Mouse (Mus musculus): ENCODE measurements around the gene Kcnk10. TPM values are rescaled to one million over a fixed set of nuclear protein-coding genes. Genes with fewer than 3 reads are reported as not detected.

Kcnk10 gene
- total RNA-seq, 1 experiment = 0.09 TPM

DNA sequence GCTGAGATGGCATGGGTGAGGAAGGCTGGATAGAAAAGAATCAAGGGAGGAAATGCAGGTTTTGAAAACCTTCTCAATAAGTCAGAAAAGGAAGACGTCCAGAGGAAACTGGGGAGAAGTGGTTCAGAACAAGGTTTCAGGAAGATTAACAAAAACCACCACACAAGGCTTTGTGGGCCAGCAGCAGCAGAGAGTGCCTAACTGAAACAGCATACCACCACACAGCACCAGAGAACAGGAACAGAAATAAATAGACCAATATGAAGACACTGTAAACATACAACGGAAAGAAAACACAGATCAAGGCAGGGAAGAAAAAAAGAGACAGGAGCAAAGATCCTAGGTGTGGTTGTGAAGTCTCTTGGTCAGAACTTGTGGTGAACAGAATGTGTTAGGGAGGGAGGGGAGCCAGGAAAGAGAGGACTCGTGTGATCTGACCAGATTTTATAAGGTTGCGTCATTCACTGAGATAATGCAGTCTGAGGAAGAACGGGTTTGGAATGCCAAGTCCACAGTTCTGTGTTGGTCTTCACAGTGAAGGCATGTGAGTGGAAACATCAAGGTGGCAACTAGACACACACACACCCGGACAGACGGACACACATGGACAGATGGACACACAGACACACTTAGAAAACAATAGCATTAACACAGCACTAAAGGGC lies 21.0 kb downstream of the Kcnk10 start:
- no peaks in the 10 kb centered on the region for H3K36me3 ChIP-seq (ENCODE audit: control insufficient read depth, insufficient read depth, low read length, poor library complexity, severe bottlenecking)
- TF ChIP-seq CHD2 (IDR thresholded peaks at IDR 0.05; ENCODE audit: low read depth, low read length) (no peak), ZC3H11A (IDR thresholded peaks at IDR 0.05; ENCODE audit: borderline replicate concordance, low read depth, low read length) (no peak), HCFC1 (IDR thresholded peaks at IDR 0.05; ENCODE audit: borderline replicate concordance, insufficient read depth, low read length) (no peak), ZNF384 (IDR thresholded peaks at IDR 0.05; ENCODE audit: low read depth, low read length) (no peak), MAFK (IDR thresholded peaks at IDR 0.05; ENCODE audit: insufficient read depth, low read depth, low read length) (no peak)
- no peak for DNase-seq (ENCODE audit: low read depth, low spot score)
- in situ Hi-C loops (cut with MboI; ENCODE audit: low sequenced_read_pairs in 2 of 2, unreplicated experiment in 2 of 2) = no loop called here
- H3K9me3 ChIP-seq (ENCODE audit: control insufficient read depth, insufficient read depth, low read depth, low read length) = no peaks in the 10 kb centered on the region
- no peak overlapping the region for H3K9ac ChIP-seq (ENCODE audit: insufficient read depth, low read depth, low read length, poor library complexity, severe bottlenecking)
- H3K27ac ChIP-seq (ENCODE audit: insufficient read depth, low read depth, low read length, poor library complexity, severe bottlenecking) = no peak overlapping the region
- H3K4me3 ChIP-seq (ENCODE audit: insufficient read depth in 1 of 2, low read depth in 1 of 2, low read length in 2 of 2, poor library complexity in 1 of 2, severe bottlenecking in 1 of 2) = no peak overlapping the region
- H3K4me1 ChIP-seq (ENCODE audit: control insufficient read depth in 2 of 2, insufficient read depth in 2 of 2, low read length in 2 of 2, poor library complexity in 1 of 2) = no peaks in the 10 kb centered on the region

DNA sequence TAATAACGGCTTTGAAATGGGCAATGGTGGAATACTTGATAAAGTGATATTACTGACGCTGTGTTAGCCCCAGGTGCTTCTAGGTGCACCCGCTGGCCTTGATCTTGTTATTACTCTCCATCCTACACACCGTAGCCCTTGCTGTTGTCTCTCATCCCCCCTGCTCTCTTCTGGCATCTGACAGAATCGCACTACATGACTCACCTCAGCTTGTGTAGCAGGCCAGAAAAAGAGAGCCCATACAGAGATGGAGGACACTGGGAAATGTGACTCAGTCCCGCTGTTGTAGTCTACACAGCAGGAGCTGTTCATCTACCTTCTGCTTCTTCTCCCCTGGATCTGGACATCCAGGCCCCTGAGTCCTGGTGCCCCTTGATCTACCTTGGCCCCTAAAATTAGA lies 28.1 kb downstream of the Kcnk10 start:
- H3K36me3 ChIP-seq (ENCODE audit: control insufficient read depth, insufficient read depth, low read length, poor library complexity, severe bottlenecking) = no peaks in the 10 kb centered on the region
- DNase-seq (ENCODE audit: low read depth, low spot score) = no peak
- no peaks in the 10 kb centered on the region for H3K4me1 ChIP-seq (ENCODE audit: control insufficient read depth in 2 of 2, insufficient read depth in 2 of 2, low read length in 2 of 2, poor library complexity in 1 of 2)
- no peaks in the 10 kb centered on the region for H3K9me3 ChIP-seq (ENCODE audit: control insufficient read depth, insufficient read depth, low read depth, low read length)
- no peak overlapping the region for H3K4me3 ChIP-seq (ENCODE audit: insufficient read depth in 1 of 2, low read depth in 1 of 2, low read length in 2 of 2, poor library complexity in 1 of 2, severe bottlenecking in 1 of 2)
- TF ChIP-seq MAFK (IDR thresholded peaks at IDR 0.05; ENCODE audit: insufficient read depth, low read depth, low read length) (no peak), ZC3H11A (IDR thresholded peaks at IDR 0.05; ENCODE audit: borderline replicate concordance, low read depth, low read length) (no peak), CHD2 (IDR thresholded peaks at IDR 0.05; ENCODE audit: low read depth, low read length) (no peak)
- H3K27ac ChIP-seq (ENCODE audit: insufficient read depth, low read depth, low read length, poor library complexity, severe bottlenecking) = no peak overlapping the region
- no peak overlapping the region for H3K9ac ChIP-seq (ENCODE audit: insufficient read depth, low read depth, low read length, poor library complexity, severe bottlenecking)
- in situ Hi-C loops (cut with MboI; ENCODE audit: low sequenced_read_pairs in 2 of 2, unreplicated experiment in 2 of 2) = no loop called here

DNA sequence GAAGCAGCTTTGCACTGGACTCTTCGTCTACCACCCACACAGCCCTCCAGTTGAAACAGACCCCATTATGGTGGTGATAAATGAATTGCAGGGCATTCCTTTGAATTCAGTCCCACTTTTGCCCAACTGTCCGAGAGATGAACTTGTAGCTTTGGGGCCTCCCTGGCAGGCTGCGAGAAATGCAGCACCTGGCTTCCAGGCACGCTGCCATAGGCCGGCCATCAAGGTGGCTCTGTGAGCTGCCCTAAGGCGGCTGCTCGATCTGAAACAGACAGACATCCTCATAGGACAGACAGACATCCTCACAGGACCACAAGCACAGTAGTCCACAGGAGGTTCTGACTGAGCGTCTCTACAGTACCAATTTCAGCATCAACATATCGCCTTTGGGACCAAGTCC lies 30.0 kb downstream of the Kcnk10 start:
- Histone ChIP-seq H3K4me3 (ENCODE audit: insufficient read depth in 1 of 2, low read depth in 1 of 2, low read length in 2 of 2, poor library complexity in 1 of 2, severe bottlenecking in 1 of 2) (no peak overlapping the region), H3K9me3 (ENCODE audit: control insufficient read depth, insufficient read depth, low read depth, low read length) (no peaks in the 10 kb centered on the region), H3K36me3 (ENCODE audit: control insufficient read depth, insufficient read depth, low read length, poor library complexity, severe bottlenecking) (no peaks in the 10 kb centered on the region), H3K27ac (ENCODE audit: insufficient read depth, low read depth, low read length, poor library complexity, severe bottlenecking) (no peak overlapping the region), H3K9ac (ENCODE audit: insufficient read depth, low read depth, low read length, poor library complexity, severe bottlenecking) (no peak overlapping the region), H3K4me1 (ENCODE audit: control insufficient read depth in 2 of 2, insufficient read depth in 2 of 2, low read length in 2 of 2, poor library complexity in 1 of 2) (no peaks in the 10 kb centered on the region)
- TF ChIP-seq CHD2 (IDR thresholded peaks at IDR 0.05; ENCODE audit: low read depth, low read length) = no peak
- no peak for TF ChIP-seq MAFK (IDR thresholded peaks at IDR 0.05; ENCODE audit: insufficient read depth, low read depth, low read length)
- no peak for TF ChIP-seq HCFC1 (IDR thresholded peaks at IDR 0.05; ENCODE audit: borderline replicate concordance, insufficient read depth, low read length)
- no peak for TF ChIP-seq ZNF384 (IDR thresholded peaks at IDR 0.05; ENCODE audit: low read depth, low read length)
- no peak for TF ChIP-seq ZC3H11A (IDR thresholded peaks at IDR 0.05; ENCODE audit: borderline replicate concordance, low read depth, low read length)
- in situ Hi-C loops (cut with MboI; ENCODE audit: low sequenced_read_pairs in 2 of 2, unreplicated experiment in 2 of 2) = no loop called here
- no peak for DNase-seq (ENCODE audit: low read depth, low spot score)

DNA sequence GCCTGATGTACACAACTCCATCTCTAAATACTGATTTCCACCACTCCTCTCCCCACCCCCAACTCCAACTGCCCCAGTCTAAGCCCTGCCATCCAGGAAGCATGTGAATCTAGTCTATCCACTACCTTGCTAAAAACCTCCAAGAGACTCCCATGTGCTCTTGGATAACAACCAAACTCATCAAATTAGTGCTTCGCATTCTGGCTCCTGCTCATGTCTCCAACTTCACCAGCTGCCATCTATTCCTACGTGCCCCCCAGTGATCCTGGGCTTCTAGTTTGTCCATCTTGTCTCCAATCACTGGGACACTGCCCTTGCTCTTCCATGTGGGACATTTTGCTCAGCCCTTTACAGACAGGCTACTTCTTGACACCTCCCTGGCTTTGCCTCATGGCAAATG lies 32.2 kb downstream of the Kcnk10 start:
- Histone ChIP-seq H3K4me3 (ENCODE audit: insufficient read depth in 1 of 2, low read depth in 1 of 2, low read length in 2 of 2, poor library complexity in 1 of 2, severe bottlenecking in 1 of 2) (no peak overlapping the region), H3K9ac (ENCODE audit: insufficient read depth, low read depth, low read length, poor library complexity, severe bottlenecking) (no peak overlapping the region), H3K36me3 (ENCODE audit: control insufficient read depth, insufficient read depth, low read length, poor library complexity, severe bottlenecking) (no peaks in the 10 kb centered on the region), H3K4me1 (ENCODE audit: control insufficient read depth in 2 of 2, insufficient read depth in 2 of 2, low read length in 2 of 2, poor library complexity in 1 of 2) (no peaks in the 10 kb centered on the region), H3K9me3 (ENCODE audit: control insufficient read depth, insufficient read depth, low read depth, low read length) (no peaks in the 10 kb centered on the region), H3K27ac (ENCODE audit: insufficient read depth, low read depth, low read length, poor library complexity, severe bottlenecking) (no peak overlapping the region)
- no peak for DNase-seq (ENCODE audit: low read depth, low spot score)
- in situ Hi-C loops (cut with MboI; ENCODE audit: low sequenced_read_pairs in 2 of 2, unreplicated experiment in 2 of 2) = no loop called here
- TF ChIP-seq ZNF384 (IDR thresholded peaks at IDR 0.05; ENCODE audit: low read depth, low read length) = no peak
- no peak for TF ChIP-seq HCFC1 (IDR thresholded peaks at IDR 0.05; ENCODE audit: borderline replicate concordance, insufficient read depth, low read length)
- TF ChIP-seq MAFK (IDR thresholded peaks at IDR 0.05; ENCODE audit: insufficient read depth, low read depth, low read length) = no peak
- TF ChIP-seq CHD2 (IDR thresholded peaks at IDR 0.05; ENCODE audit: low read depth, low read length) = no peak
- no peak for TF ChIP-seq ZC3H11A (IDR thresholded peaks at IDR 0.05; ENCODE audit: borderline replicate concordance, low read depth, low read length)

DNA sequence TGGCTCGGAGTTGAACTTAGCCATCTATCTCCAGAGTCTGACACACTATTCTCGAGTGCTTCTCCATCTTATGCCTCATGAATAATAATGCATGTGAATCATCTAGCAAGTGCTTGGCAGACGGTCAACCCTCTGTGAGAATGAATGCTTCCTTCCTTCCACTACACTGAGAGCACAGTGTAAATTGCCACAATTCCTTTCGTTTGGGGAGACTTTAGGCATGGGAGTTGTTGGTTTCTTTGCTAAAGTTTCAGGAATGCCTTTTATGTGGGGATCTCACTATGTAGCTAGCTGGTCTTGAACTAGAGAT lies 32.9 kb downstream of the Kcnk10 start:
- in situ Hi-C loops (cut with MboI; ENCODE audit: low sequenced_read_pairs in 2 of 2, unreplicated experiment in 2 of 2) = no loop called here
- Histone ChIP-seq H3K4me3 (ENCODE audit: insufficient read depth in 1 of 2, low read depth in 1 of 2, low read length in 2 of 2, poor library complexity in 1 of 2, severe bottlenecking in 1 of 2) (no peak overlapping the region), H3K27ac (ENCODE audit: insufficient read depth, low read depth, low read length, poor library complexity, severe bottlenecking) (no peak overlapping the region), H3K4me1 (ENCODE audit: control insufficient read depth in 2 of 2, insufficient read depth in 2 of 2, low read length in 2 of 2, poor library complexity in 1 of 2) (no peaks in the 10 kb centered on the region), H3K9ac (ENCODE audit: insufficient read depth, low read depth, low read length, poor library complexity, severe bottlenecking) (no peak overlapping the region), H3K9me3 (ENCODE audit: control insufficient read depth, insufficient read depth, low read depth, low read length) (no peaks in the 10 kb centered on the region), H3K36me3 (ENCODE audit: control insufficient read depth, insufficient read depth, low read length, poor library complexity, severe bottlenecking) (no peaks in the 10 kb centered on the region)
- TF ChIP-seq ZNF384 (IDR thresholded peaks at IDR 0.05; ENCODE audit: low read depth, low read length) (no peak), MAFK (IDR thresholded peaks at IDR 0.05; ENCODE audit: insufficient read depth, low read depth, low read length) (no peak), CHD2 (IDR thresholded peaks at IDR 0.05; ENCODE audit: low read depth, low read length) (no peak), HCFC1 (IDR thresholded peaks at IDR 0.05; ENCODE audit: borderline replicate concordance, insufficient read depth, low read length) (no peak), ZC3H11A (IDR thresholded peaks at IDR 0.05; ENCODE audit: borderline replicate concordance, low read depth, low read length) (no peak)
- no peak for DNase-seq (ENCODE audit: low read depth, low spot score)
